Mouse (Mus musculus) MEL (cell line): Measurements from ENCODE around the gene Osgep. TPM values are rescaled to one million over a fixed set of nuclear protein-coding genes. Genes with fewer than 3 reads are reported as not detected.

Experiments used
- DNase-seq: peaks from one replicate; pipeline ENCODE4 v3.0.0; 2011; ENCODE audit warnings: low read depth, low spot score
- H3K27ac ChIP-seq: 2 replicates; pipeline ENCODE4 v1.5.1; 2012; ENCODE audit warnings: low read depth, mild to moderate bottlenecking, control low read depth, low read length, moderate library complexity; ENCODE audit not compliant: control insufficient read depth
- H3K27me3 ChIP-seq, 2 experiments: fragments of 150-350 bp in 1 of 2; sonication (generic) in 1 of 2; 2 replicates each; pipeline ENCODE4 v1.6.1; 2012; ENCODE audit warnings: low read length in 2 of 2, mild to moderate bottlenecking in 2 of 2, improper control_type of control experiment in 1 of 2, moderate library complexity in 1 of 2; ENCODE audit not compliant: insufficient read depth in 2 of 2, control insufficient read depth in 1 of 2
- H3K36me3 ChIP-seq, 2 experiments: 2 replicates each; pipeline ENCODE4 v1.6.1; 2012 to 2014; ENCODE audit warnings: low read length in 2 of 2, improper control_type of control experiment in 1 of 2, inconsistent platforms in 1 of 2, mild to moderate bottlenecking in 1 of 2; ENCODE audit not compliant: insufficient read depth in 2 of 2, control insufficient read depth in 1 of 2
- H3K4me1 ChIP-seq, 2 experiments: fragments of 150-350 bp in 1 of 2; sonication (generic) in 1 of 2; 2 replicates each; pipeline ENCODE4 v1.6.1; 2012; ENCODE audit warnings: low read length in 2 of 2, improper control_type of control experiment in 1 of 2, mild to moderate bottlenecking in 1 of 2; ENCODE audit not compliant: insufficient read depth in 2 of 2, control insufficient read depth in 1 of 2
- H3K4me3 ChIP-seq, 2 experiments: fragments of 150-350 bp in 1 of 2; sonication (generic) in 1 of 2; 2 replicates each; pipeline ENCODE4 v1.5.1; 2012; ENCODE audit warnings: low read depth in 2 of 2, low read length in 2 of 2, mild to moderate bottlenecking in 2 of 2, moderate library complexity in 2 of 2, control low read depth in 1 of 2, improper control_type of control experiment in 1 of 2; ENCODE audit not compliant: control insufficient read depth in 1 of 2, insufficient read depth in 1 of 2
- H3K79me2 ChIP-seq: 2 replicates; pipeline ENCODE4 v1.6.1; 2012; ENCODE audit warnings: mild to moderate bottlenecking, low read length, moderate library complexity; ENCODE audit not compliant: control insufficient read depth, poor library complexity, insufficient read depth
- H3K9ac ChIP-seq: 2 replicates; pipeline ENCODE4 v1.6.1; 2012; ENCODE audit warnings: low read depth, mild to moderate bottlenecking, control low read depth, low read length, moderate library complexity; ENCODE audit not compliant: control insufficient read depth, poor library complexity, severe bottlenecking
- H3K9me3 ChIP-seq: fragments of 150-350 bp; sonication (generic); replicated peaks from 2 replicates; pipeline ENCODE4 v1.6.1; 2012; ENCODE audit warnings: mild to moderate bottlenecking, low read length, improper control_type of control experiment, moderate library complexity; ENCODE audit not compliant: insufficient read depth
- BHLHE40 ChIP-seq: IDR thresholded peaks from 2 replicates; pipeline ENCODE4 v1.6.1; 2012; ENCODE audit warnings: low read depth, mild to moderate bottlenecking, inconsistent platforms, low read length, improper control_type of control experiment, borderline replicate concordance
- CHD1 ChIP-seq: IDR thresholded peaks from 2 replicates; pipeline ENCODE4 v1.6.1; 2012; ENCODE audit warnings: low read depth, mild to moderate bottlenecking, inconsistent platforms, low read length, improper control_type of control experiment
- CHD2 ChIP-seq: IDR thresholded peaks from 2 replicates; pipeline ENCODE4 v1.6.1; 2011; ENCODE audit warnings: low read length, improper control_type of control experiment
- CTCF ChIP-seq, 3 experiments: IDR thresholded peaks in 2 of 3; conservative IDR thresholded peaks in 1 of 3; 2 replicates each; pipeline ENCODE4 v1.5.1; 2011 to 2012; ENCODE audit warnings: low read length in 3 of 3, low read depth in 2 of 3, mild to moderate bottlenecking in 2 of 3, improper control_type of control experiment in 1 of 3, inconsistent platforms in 1 of 3, mixed read lengths in 1 of 3, moderate library complexity in 1 of 3; ENCODE audit not compliant: control insufficient read depth in 1 of 3, insufficient read depth in 1 of 3, poor library complexity in 1 of 3, severe bottlenecking in 1 of 3
- ELF1 ChIP-seq: IDR thresholded peaks from 2 replicates; pipeline ENCODE4 v1.6.1; 2014; ENCODE audit warnings: low read depth, mild to moderate bottlenecking, inconsistent platforms, low read length, improper control_type of control experiment, moderate library complexity
- EP300 ChIP-seq, 2 experiments: IDR thresholded peaks; 2 replicates each; pipeline ENCODE4 v1.6.1; 2011; ENCODE audit warnings: improper control_type of control experiment in 2 of 2, low read length in 2 of 2, low read depth in 1 of 2, mild to moderate bottlenecking in 1 of 2
- ETS1 ChIP-seq: IDR thresholded peaks from 2 replicates; pipeline ENCODE4 v1.6.1; 2012; ENCODE audit warnings: low read depth, mild to moderate bottlenecking, inconsistent platforms, low read length, improper control_type of control experiment, moderate library complexity
- GABPA ChIP-seq: IDR thresholded peaks from 2 replicates; pipeline ENCODE4 v1.6.1; 2012; ENCODE audit warnings: low read depth, mild to moderate bottlenecking, inconsistent platforms, low read length, improper control_type of control experiment, moderate library complexity
- GATA1 ChIP-seq: IDR thresholded peaks from 2 replicates; pipeline ENCODE4 v1.6.1; 2011; ENCODE audit warnings: low read depth, low read length, improper control_type of control experiment
- HCFC1 ChIP-seq: IDR thresholded peaks from 2 replicates; pipeline ENCODE4 v1.6.1; 2012; ENCODE audit warnings: low read depth, mild to moderate bottlenecking, inconsistent platforms, low read length, improper control_type of control experiment, moderate library complexity
- JUND ChIP-seq: IDR thresholded peaks from 2 replicates; pipeline ENCODE4 v1.6.1; 2011; ENCODE audit warnings: low read depth, mild to moderate bottlenecking, improper control_type of control experiment, low read length
- KAT2A ChIP-seq: conservative IDR thresholded peaks from 2 replicates; pipeline ENCODE4 v1.6.1; 2012; ENCODE audit warnings: low read depth, low read length, improper control_type of control experiment, inconsistent platforms
- MAFK ChIP-seq: IDR thresholded peaks from 2 replicates; pipeline ENCODE4 v1.6.1; 2011; ENCODE audit warnings: low read depth, mild to moderate bottlenecking, low read length, improper control_type of control experiment, borderline replicate concordance
- MAX ChIP-seq: IDR thresholded peaks from 2 replicates; pipeline ENCODE4 v1.6.1; 2011; ENCODE audit warnings: low read length, improper control_type of control experiment
- MAZ ChIP-seq: IDR thresholded peaks from 2 replicates; pipeline ENCODE4 v1.6.1; 2012; ENCODE audit warnings: low read depth, mild to moderate bottlenecking, inconsistent platforms, low read length, improper control_type of control experiment
- MEF2A ChIP-seq: IDR thresholded peaks from 2 replicates; pipeline ENCODE4 v1.6.1; 2014; ENCODE audit warnings: low read depth, mild to moderate bottlenecking, inconsistent platforms, low read length, improper control_type of control experiment; ENCODE audit not compliant: poor library complexity, insufficient replicate concordance, severe bottlenecking; ENCODE audit errors: extremely low read depth
- MYB ChIP-seq: IDR thresholded peaks from 2 replicates; pipeline ENCODE4 v1.6.1; 2011; ENCODE audit warnings: mild to moderate bottlenecking, low read depth, low read length, improper control_type of control experiment
- MYC ChIP-seq: IDR thresholded peaks from 2 replicates; pipeline ENCODE4 v1.6.1; 2011; ENCODE audit warnings: low read depth, mild to moderate bottlenecking, low read length, improper control_type of control experiment, moderate library complexity
- NRF1 ChIP-seq: IDR thresholded peaks from 2 replicates; pipeline ENCODE4 v1.6.1; 2014; ENCODE audit warnings: low read depth, mild to moderate bottlenecking, inconsistent platforms, low read length, improper control_type of control experiment, moderate library complexity; ENCODE audit not compliant: poor library complexity, insufficient read depth, severe bottlenecking
- POLR2A ChIP-seq, 2 experiments: IDR thresholded peaks; 2 replicates each; pipeline ENCODE4 v1.6.1; 2011 to 2012; ENCODE audit warnings: low read length in 2 of 2, mild to moderate bottlenecking in 2 of 2, control low read depth in 1 of 2, improper control_type of control experiment in 1 of 2, low read depth in 1 of 2, moderate library complexity in 1 of 2; ENCODE audit not compliant: control insufficient read depth in 1 of 2, insufficient read depth in 1 of 2, poor library complexity in 1 of 2
- POLR2AphosphoS2 ChIP-seq: IDR thresholded peaks from 2 replicates; pipeline ENCODE4 v1.6.1; 2011; ENCODE audit warnings: low read length, improper control_type of control experiment
- POLR2AphosphoS5 ChIP-seq: IDR thresholded peaks from 2 replicates; pipeline ENCODE4 v1.6.1; 2012; ENCODE audit warnings: low read depth, borderline replicate concordance, mild to moderate bottlenecking, inconsistent platforms, low read length, moderate library complexity, mixed read lengths
- RAD21 ChIP-seq: IDR thresholded peaks from 2 replicates; pipeline ENCODE4 v1.6.1; 2011; ENCODE audit warnings: mild to moderate bottlenecking, low read depth, low read length, improper control_type of control experiment
- RCOR1 ChIP-seq: IDR thresholded peaks from 2 replicates; pipeline ENCODE4 v1.6.1; 2012; ENCODE audit warnings: low read depth, mild to moderate bottlenecking, inconsistent platforms, low read length, improper control_type of control experiment
- SIN3A ChIP-seq: IDR thresholded peaks from 2 replicates; pipeline ENCODE4 v1.6.1; 2012; ENCODE audit warnings: low read length, improper control_type of control experiment, inconsistent platforms
- TAL1 ChIP-seq: IDR thresholded peaks from 2 replicates; pipeline ENCODE4 v1.6.1; 2012; ENCODE audit warnings: mild to moderate bottlenecking, inconsistent platforms, low read length, moderate library complexity, mixed read lengths
- TCF12 ChIP-seq: IDR thresholded peaks from 2 replicates; pipeline ENCODE4 v1.6.1; 2014; ENCODE audit warnings: low read depth, mild to moderate bottlenecking, inconsistent platforms, low read length, improper control_type of control experiment, moderate library complexity
- UBTF ChIP-seq: IDR thresholded peaks from 2 replicates; pipeline ENCODE4 v1.6.1; 2012; ENCODE audit warnings: low read depth, mild to moderate bottlenecking, inconsistent platforms, low read length, improper control_type of control experiment, moderate library complexity, borderline replicate concordance; ENCODE audit not compliant: insufficient read depth
- USF1 ChIP-seq: IDR thresholded peaks from 2 replicates; pipeline ENCODE4 v1.6.1; 2014; ENCODE audit warnings: low read depth, mild to moderate bottlenecking, inconsistent platforms, low read length, improper control_type of control experiment, moderate library complexity
- USF2 ChIP-seq, 2 experiments: IDR thresholded peaks; 2 replicates each; pipeline ENCODE4 v1.6.1; 2011 to 2012; ENCODE audit warnings: improper control_type of control experiment in 2 of 2, low read length in 2 of 2, borderline replicate concordance in 1 of 2, inconsistent platforms in 1 of 2, low read depth in 1 of 2, mild to moderate bottlenecking in 1 of 2; ENCODE audit not compliant: insufficient read depth in 1 of 2
- ZC3H11A ChIP-seq: IDR thresholded peaks from 2 replicates; pipeline ENCODE4 v1.6.1; 2012; ENCODE audit warnings: low read depth, mild to moderate bottlenecking, inconsistent platforms, low read length, improper control_type of control experiment
- ZKSCAN1 ChIP-seq: IDR thresholded peaks from 2 replicates; pipeline ENCODE4 v1.6.1; 2012; ENCODE audit warnings: low read depth, mild to moderate bottlenecking, inconsistent platforms, low read length, improper control_type of control experiment, moderate library complexity
- ZMIZ1 ChIP-seq: IDR thresholded peaks from 2 replicates; pipeline ENCODE4 v1.6.1; 2012; ENCODE audit warnings: low read depth, mild to moderate bottlenecking, inconsistent platforms, low read length, improper control_type of control experiment, moderate library complexity
- ZNF384 ChIP-seq: IDR thresholded peaks from 2 replicates; pipeline ENCODE4 v1.6.1; 2012; ENCODE audit warnings: low read depth, mild to moderate bottlenecking, inconsistent platforms, low read length, improper control_type of control experiment
- polyA plus RNA-seq, 2 experiments: library from polyadenylated mRNA; stranded (reverse) in 1 of 2; unstranded in 1 of 2; fragments of >175 nt in 1 of 2; fragments of >200 nt in 1 of 2; gene quantifications; 2 replicates each; pipeline versions ENCODE4 v1.2.1 to v1.2.4; 2012; ENCODE audit warnings: low replicate concordance in 2 of 2, low read depth in 1 of 2; ENCODE audit not compliant: insufficient read length in 2 of 2, insufficient read depth in 1 of 2, missing spikeins in 1 of 2
- total RNA-seq: library from RNA; depleted of rRNA; stranded (reverse); fragments of 300-350 nt; gene quantifications from 2 replicates; pipeline ENCODE4 v1.2.3, GENCODE M21; 2012; rRNA removed

The Osgep gene
- 28.0 and 29.6 TPM in 2 replicates for total RNA-seq
- 10 to 100 TPM in 1 of 2 experiments, not detected in 1; 45.1 TPM for polyA plus RNA-seq

- H3K9me3 ChIP-seq, result no peaks in the 10 kb centered on the region
- H3K79me2 ChIP-seq, result peaks cover 21% of the 10 kb centered on the region
- DNase-seq, result peak; percentile 98
- H3K27me3 ChIP-seq, result no peaks in the 10 kb centered on the region
- peak within 1 kb of the TSS; percentile 78 to 90 for H3K4me3 ChIP-seq
- H3K27ac ChIP-seq, result peak within 1 kb of the TSS; percentile 83
- H3K9ac ChIP-seq, result peak within 1 kb of the TSS; percentile 76
- peaks cover 0 to 5% of the 10 kb centered on the region in 2 experiments; a peak in 2 of 4 replicates for H3K36me3 ChIP-seq
- no peaks in the 10 kb centered on the region for H3K4me1 ChIP-seq
- TF ChIP-seq RCOR1, result no peak
- no peak for TF ChIP-seq CHD2
- no peak for TF ChIP-seq TAL1
- peak; percentile 75; the same call in 1 of the 2 replicates for TF ChIP-seq BHLHE40
- TF ChIP-seq ETS1, result peak; percentile 6; the same call in 1 of the 2 replicates
- peak; percentile 94 for TF ChIP-seq SIN3A
- no peak; the same call in 1 of the 2 replicates for TF ChIP-seq CHD1
- no peak for TF ChIP-seq MEF2A
- peak; percentile 67 to 78 for TF ChIP-seq POLR2A (IDR thresholded peaks at IDR 0.05; ENCODE audit: control insufficient read depth in 1 of 2, insufficient read depth in 1 of 2, low read depth in 1 of 2, low read length in 2 of 2, poor library complexity in 1 of 2)
- no peak for TF ChIP-seq ZMIZ1
- peak; percentile 99 for TF ChIP-seq MYC
- TF ChIP-seq MAX, result peak; percentile 100
- TF ChIP-seq CTCF (IDR thresholded peaks at IDR 0.05 in 2 of 3, conservative IDR thresholded peaks at IDR 0.05 in 1 of 3; ENCODE audit: control insufficient read depth in 1 of 3, insufficient read depth in 1 of 3, low read depth in 2 of 3, low read length in 3 of 3, poor library complexity in 1 of 3, severe bottlenecking in 1 of 3), result no peak
- TF ChIP-seq ZNF384, result no peak
- peak; percentile 28; the same call in 1 of the 2 replicates for TF ChIP-seq TCF12
- TF ChIP-seq NRF1, result 0 out of 2 replicates have a peak, but pooled peaks have one; percentile 13
- peak; percentile 91 for TF ChIP-seq POLR2AphosphoS2
- TF ChIP-seq RAD21, result no peak
- TF ChIP-seq USF1, result peak; percentile 95
- peak; percentile 76 for TF ChIP-seq HCFC1
- TF ChIP-seq MYB, result no peak
- no peak for TF ChIP-seq ZKSCAN1
- TF ChIP-seq GATA1, result no peak
- TF ChIP-seq KAT2A, result no peak
- no peak for TF ChIP-seq MAFK
- peak; percentile 49; the same call in 1 of the 2 replicates for TF ChIP-seq POLR2AphosphoS5
- peak; percentile 97 to 98 for TF ChIP-seq USF2 (IDR thresholded peaks at IDR 0.05; ENCODE audit: borderline replicate concordance in 1 of 2, insufficient read depth in 1 of 2, low read depth in 1 of 2, low read length in 2 of 2)
- TF ChIP-seq UBTF, result no peak
- TF ChIP-seq MAZ, result no peak
- no peak for TF ChIP-seq EP300 (IDR thresholded peaks at IDR 0.05; ENCODE audit: low read depth in 1 of 2, low read length in 2 of 2)
- no peak for TF ChIP-seq GABPA
- no peak for TF ChIP-seq ZC3H11A
- TF ChIP-seq ELF1, result 0 out of 2 replicates have a peak, but pooled peaks have one; percentile 8
- no peak for TF ChIP-seq JUND
Measured at GRCm38 (mm10) chr14:50924281-50925064, at the start of gene Osgep, which contains the start of gene Apex1. Gene Osgep (minus strand): TSS chr14:50924893. Gene Apex1 (plus strand): TSS chr14:50924968.
